Mouse (Mus musculus) 3T3-L1 (cell line): ENCODE measurements at regions not wholly inside any gene's neighbourhood (a gene's known extent, or its start where the extent isn't known, plus 50 kb on each side); places are given as distances from the start of the nearest gene placed in this dataset.

Source experiments
- DNase-seq: peaks from one replicate; pipeline ENCODE4 v3.0.0-alpha.2; 2015; ENCODE audit warnings: low read depth, low spot score

GRCm38 (mm10) chr3:140645785-140646388 lies 566.3 kb downstream of the Pdha2 start:
- no peak for DNase-seq

- DNase-seq = no peak
These were observed 592.3 kb downstream of the Pdha2 start for GRCm38 (mm10) chr3:140619885-140620284.
